In genomic region chr9:15045740-15046139, GRCm38 (mm10) we compare ENCODE assay signal across 7 mouse cellular contexts. TPM values are rescaled to one million over a fixed set of nuclear protein-coding genes. Genes with fewer than 3 reads are reported as not detected.
DNase-seq lines count a peak whose midpoint lies in the region; ATAC-seq lines count a peak whose summit lies in the region.

No protein-coding gene starts in this region.

- no peaks in the 10 kb centered on the region for H3K27me3 ChIP-seq in neural tube, embryonic 11.5 days (ENCODE audit: control insufficient read depth, insufficient read depth, low read length)
- H3K27me3 ChIP-seq in forebrain, embryonic 13.5 days, result no peaks in the 10 kb centered on the region
- no peaks in the 10 kb centered on the region for H3K27me3 ChIP-seq in liver, embryonic 11.5 days (replicated peaks; ENCODE audit: control insufficient read depth, insufficient read depth, low read length)
- H3K27me3 ChIP-seq in stomach, embryonic 16.5 days (ENCODE audit: control insufficient read depth, insufficient read depth, low read length), result no peaks in the 10 kb centered on the region

- peak overlapping the region; percentile 73 for H3K4me2 ChIP-seq in neural tube, embryonic 11.5 days (ENCODE audit: low read depth)
- H3K4me2 ChIP-seq in forebrain, embryonic 13.5 days, result peak overlapping the region; percentile 72
- peak overlapping the region; percentile 73 for H3K4me2 ChIP-seq in liver, embryonic 11.5 days
- H3K4me2 ChIP-seq in stomach, embryonic 16.5 days (ENCODE audit: low read depth, low read length), result peak overlapping the region; percentile 78

- H3K4me1 ChIP-seq in neural tube, embryonic 11.5 days (ENCODE audit: control insufficient read depth, insufficient read depth, low read length), result peaks cover 9% of the 10 kb centered on the region; the same call in 1 of the 2 replicates
- peaks cover 38% of the 10 kb centered on the region for H3K4me1 ChIP-seq in forebrain, embryonic 13.5 days
- H3K4me1 ChIP-seq in liver, embryonic 11.5 days (replicated peaks; ENCODE audit: control insufficient read depth, insufficient read depth, low read length), result peaks cover 8% of the 10 kb centered on the region
- peaks cover 8% of the 10 kb centered on the region; the same call in 1 of the 2 replicates for H3K4me1 ChIP-seq in stomach, embryonic 16.5 days (ENCODE audit: control insufficient read depth, insufficient read depth, low read length)

- H3K9me3 ChIP-seq in neural tube, embryonic 11.5 days (ENCODE audit: control insufficient read depth, low read length), result no peaks in the 10 kb centered on the region
- no peaks in the 10 kb centered on the region for H3K9me3 ChIP-seq in forebrain, embryonic 13.5 days (replicated peaks)
- no peaks in the 10 kb centered on the region for H3K9me3 ChIP-seq in liver, embryonic 11.5 days (ENCODE audit: control insufficient read depth, low read length)
- no peaks in the 10 kb centered on the region for H3K9me3 ChIP-seq in stomach, embryonic 16.5 days (replicated peaks; ENCODE audit: control insufficient read depth, low read length)

- no peaks in the 10 kb centered on the region for H3K36me3 ChIP-seq in neural tube, embryonic 11.5 days (ENCODE audit: control insufficient read depth, insufficient read depth, low read length)
- peaks cover 5% of the 10 kb centered on the region for H3K36me3 ChIP-seq in forebrain, embryonic 13.5 days (ENCODE audit: poor library complexity, severe bottlenecking)
- H3K36me3 ChIP-seq in liver, embryonic 11.5 days (ENCODE audit: control insufficient read depth, insufficient read depth, low read length), result no peaks in the 10 kb centered on the region
- no peaks in the 10 kb centered on the region for H3K36me3 ChIP-seq in stomach, embryonic 16.5 days (ENCODE audit: control insufficient read depth, insufficient read depth, low read length)

- DNase-seq in neural tube, embryonic 11.5 days (ENCODE audit: low spot score), result no peak
- DNase-seq in neural tube, embryonic 10.5 days (ENCODE audit: extremely low spot score, low spot score), result no peak
- no peak for DNase-seq in liver, embryonic 11.5 days (ENCODE audit: low spot score)
- no peak for DNase-seq in left cerebral cortex, adult 9 months (ENCODE audit: low spot score in 2 of 2)
- DNase-seq in adrenal gland, postnatal 14 days, result no peak

- H3K4me3 ChIP-seq in neural tube, embryonic 11.5 days (ENCODE audit: low read depth, low read length), result peak overlapping the region; percentile 67
- H3K4me3 ChIP-seq in forebrain, embryonic 13.5 days, result peak overlapping the region; percentile 71
- H3K4me3 ChIP-seq in liver, embryonic 11.5 days (ENCODE audit: low read depth, low read length), result peak overlapping the region; percentile 67
- H3K4me3 ChIP-seq in stomach, embryonic 16.5 days (replicated peaks; ENCODE audit: low read length), result peak overlapping the region; percentile 74

- WGBS in neural tube, embryonic 11.5 days, result 42% methylated on average over 10 of the region's 10 CpGs
- 41% methylated on average over 10 of the region's 10 CpGs for WGBS in forebrain, embryonic 13.5 days
- WGBS in liver, embryonic 11.5 days, result 40% methylated on average over 10 of the region's 10 CpGs
- WGBS in stomach, embryonic 16.5 days, result 36% methylated on average over 10 of the region's 10 CpGs

- H3K27ac ChIP-seq in neural tube, embryonic 11.5 days (ENCODE audit: low read depth, low read length), result peak overlapping the region; percentile 90; the same call in 1 of the 2 replicates
- peak overlapping the region; percentile 96 for H3K27ac ChIP-seq in forebrain, embryonic 13.5 days
- H3K27ac ChIP-seq in liver, embryonic 11.5 days (ENCODE audit: low read depth, low read length), result no peak overlapping the region
- H3K27ac ChIP-seq in stomach, embryonic 16.5 days (ENCODE audit: low read length), result peak overlapping the region; percentile 82; the same call in 1 of the 2 replicates

- peak overlapping the region; percentile 94 for H3K9ac ChIP-seq in neural tube, embryonic 11.5 days (ENCODE audit: low read length)
- H3K9ac ChIP-seq in forebrain, embryonic 13.5 days, result peak overlapping the region; percentile 92
- H3K9ac ChIP-seq in liver, embryonic 11.5 days (ENCODE audit: low read depth, low read length), result no peak overlapping the region
- H3K9ac ChIP-seq in stomach, embryonic 16.5 days (ENCODE audit: low read length), result peak overlapping the region; percentile 88

- 0 out of 2 replicates have a peak, but pooled peaks have one; percentile 5 for ATAC-seq in neural tube, embryonic 11.5 days (ENCODE audit: insufficient read depth, low FRiP score, low TSS enrichment)
- ATAC-seq in forebrain, embryonic 13.5 days, result peak; percentile 16; the same call in 1 of the 2 replicates
- ATAC-seq in liver, embryonic 11.5 days (replicated peaks; ENCODE audit: low FRiP score), result no peak
- ATAC-seq in stomach, embryonic 16.5 days (ENCODE audit: insufficient read depth, low FRiP score), result no peak

RNA-seq across cellular contexts. Expression of gene Panx1, which starts 0.5 kb away (rescaled TPM):
- 112 and 118 TPM in 2 replicates for polyA plus RNA-seq in neural tube, embryonic 11.5 days (2014; fragmentation: Nextera tagmentation; extraction: Ambion mirVana)
- polyA plus RNA-seq in forebrain, embryonic 13.5 days (2015; fragmentation: Nextera tagmentation; extraction: Ambion mirVana), result 94.1 and 101 TPM in 2 replicates
- polyA plus RNA-seq in liver, embryonic 11.5 days (2014; fragmentation: Nextera tagmentation; extraction: Ambion mirVana), result 24.0 and 24.8 TPM in 2 replicates
- 24.6 and 25.9 TPM in 2 replicates for polyA plus RNA-seq in stomach, embryonic 16.5 days (2015; fragmentation: Nextera tagmentation; extraction: Ambion mirVana)
- 9.4 and 12.7 TPM in 2 replicates for total RNA-seq in adrenal gland, postnatal 14 days (2021)

Comparison
In these comparisons a context has a peak if more than half of its experiments do, and no peak if none do; other contexts are left out.
1. ATAC-seq: peak in neural tube, embryonic 11.5 days (single experiment) and forebrain, embryonic 13.5 days (single experiment); none in liver, embryonic 11.5 days (single experiment) and stomach, embryonic 16.5 days (single experiment).
2. Peak in every context shown above with its lines, with median percentiles within 50 percentile points of each other: H3K4me2 ChIP-seq and H3K4me3 ChIP-seq.